Mouse (Mus musculus): ENCODE results near the gene Catsperz. TPM values are rescaled to one million over a fixed set of nuclear protein-coding genes. Genes with fewer than 3 reads are reported as not detected.

Gene Catsperz
- polyA plus RNA-seq, 1 experiment from 2014 or later: 3.9 TPM

DNA sequence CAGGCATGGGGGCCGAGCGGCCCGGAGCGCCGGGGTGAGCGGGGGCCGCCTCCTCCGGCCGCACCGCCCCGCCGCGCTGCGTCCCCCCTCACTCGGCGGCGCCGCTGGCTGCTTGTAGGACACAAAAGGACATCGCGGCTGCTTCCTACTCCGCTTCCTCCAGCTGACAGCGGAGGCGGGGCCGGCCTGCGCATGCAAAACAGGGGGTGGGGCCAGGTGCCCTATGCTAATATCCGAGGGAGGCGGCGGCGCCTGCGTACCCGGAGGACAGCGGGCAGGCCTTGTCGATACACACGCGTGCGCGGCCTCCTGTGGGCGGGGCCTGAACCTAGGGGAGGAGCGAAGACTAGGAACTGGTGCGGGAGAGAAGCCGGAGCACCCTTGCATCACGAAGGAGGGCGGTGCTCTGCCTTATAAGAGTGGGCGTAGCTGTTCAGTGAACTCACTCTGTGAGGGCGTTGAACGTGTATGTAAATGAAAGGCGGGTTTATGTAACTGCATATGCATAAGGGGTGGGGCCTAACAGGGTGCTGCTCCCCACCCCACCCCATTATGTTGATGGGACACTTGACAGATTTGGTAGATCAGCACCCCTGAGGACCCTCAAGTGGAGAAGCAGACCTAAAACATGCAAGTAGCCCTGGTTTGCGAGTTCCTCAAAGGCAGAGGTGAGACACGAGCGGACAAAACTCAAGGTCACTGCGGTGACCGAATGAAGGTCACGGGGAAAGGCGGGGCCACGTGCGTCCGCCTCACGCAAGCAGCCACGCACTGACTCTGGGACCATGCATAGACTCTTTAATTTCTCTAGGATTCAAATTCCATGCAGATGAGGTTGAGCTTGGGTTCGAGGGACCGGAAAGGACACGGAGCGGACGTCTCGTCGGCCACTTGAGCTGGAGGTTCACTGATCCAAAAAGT is 3.3 kb downstream of the Catsperz start, which contains the start of gene Esrra:
TSS of gene Esrra (minus strand) at position 167 of the 921 bp plus-strand sequence.
- Histone ChIP-seq H3K9ac (ENCODE audit: low read length) (peak within 1 kb of the TSS; percentile 94), H3K4me2 (ENCODE audit: low read depth, low read length) (peak within 1 kb of the TSS; percentile 86), H3K36me3 (ENCODE audit: control insufficient read depth, insufficient read depth) (peaks cover 9% of the 10 kb centered on the region; the same call in 1 of the 2 replicates), H3K27ac (ENCODE audit: low read length) (peak within 1 kb of the TSS; percentile 96), H3K27me3 (ENCODE audit: control insufficient read depth, insufficient read depth, low read length) (peaks cover 19% of the 10 kb centered on the region), H3K4me1 (ENCODE audit: control insufficient read depth, insufficient read depth, low read length) (peaks cover 33% of the 10 kb centered on the region), H3K4me3 (ENCODE audit: low read length) (peak within 1 kb of the TSS; percentile 63), H3K9me3 (replicated peaks; ENCODE audit: control insufficient read depth, low read length) (no peaks in the 10 kb centered on the region)
- ATAC-seq (replicated peaks; ENCODE audit: extremely low read depth, insufficient read depth, low FRiP score): peak; percentile 93
- WGBS: under 1% methylated on average over 66 of the region's 66 CpGs

GRCm38 (mm10) chr19:6920741-6921636 is 4.2 kb downstream of the Catsperz start:
- H3K4me1 ChIP-seq (ENCODE audit: control insufficient read depth, insufficient read depth, low read length): peaks cover 33% of the 10 kb centered on the region
- under 1% methylated on average over 46 of the region's 48 CpGs for WGBS
- H3K36me3 ChIP-seq (ENCODE audit: control insufficient read depth, insufficient read depth): peaks cover 9% of the 10 kb centered on the region; the same call in 1 of the 2 replicates
- H3K27ac ChIP-seq (ENCODE audit: low read length): peak overlapping the region; percentile 96
- H3K9ac ChIP-seq (ENCODE audit: low read length): peak overlapping the region; percentile 94
- ATAC-seq (replicated peaks; ENCODE audit: extremely low read depth, insufficient read depth, low FRiP score): no peak
- peaks cover 11% of the 10 kb centered on the region for H3K27me3 ChIP-seq (ENCODE audit: control insufficient read depth, insufficient read depth, low read length)
- H3K9me3 ChIP-seq (replicated peaks; ENCODE audit: control insufficient read depth, low read length): no peaks in the 10 kb centered on the region
- H3K4me2 ChIP-seq (ENCODE audit: low read depth, low read length): peak overlapping the region; percentile 86
- peak overlapping the region; percentile 63 for H3K4me3 ChIP-seq (ENCODE audit: low read length)

- 37% methylated on average over 8 of the region's 8 CpGs for WGBS
- no peaks in the 10 kb centered on the region for H3K9me3 ChIP-seq (replicated peaks; ENCODE audit: control insufficient read depth, low read length)
These were observed 5.1 kb downstream of the Catsperz start for GRCm38 (mm10) chr19:6919876-6920740.

GRCm38 (mm10) chr19:6919431-6919830 is 5.7 kb downstream of the Catsperz start:
- Histone ChIP-seq H3K27ac (ENCODE audit: low read length) (peak overlapping the region; percentile 2), H3K9me3 (replicated peaks; ENCODE audit: control insufficient read depth, low read length) (no peaks in the 10 kb centered on the region), H3K27me3 (ENCODE audit: control insufficient read depth, insufficient read depth, low read length) (no peaks in the 10 kb centered on the region), H3K36me3 (ENCODE audit: control insufficient read depth, insufficient read depth) (peaks cover 9% of the 10 kb centered on the region; the same call in 1 of the 2 replicates), H3K4me2 (ENCODE audit: low read depth, low read length) (peak overlapping the region; percentile 86), H3K4me3 (ENCODE audit: low read length) (peak overlapping the region; percentile 63; the same call in 1 of the 2 replicates), H3K4me1 (ENCODE audit: control insufficient read depth, insufficient read depth, low read length) (peaks cover 28% of the 10 kb centered on the region), H3K9ac (ENCODE audit: low read length) (peak overlapping the region; percentile 94; the same call in 1 of the 2 replicates)
- ATAC-seq (replicated peaks; ENCODE audit: extremely low read depth, insufficient read depth, low FRiP score): no peak

More at GRCm38 (mm10) chr19:6919876-6920740, 5.1 kb downstream of the Catsperz start:
- peak overlapping the region; percentile 96 for H3K27ac ChIP-seq (ENCODE audit: low read length)
- peaks cover 32% of the 10 kb centered on the region for H3K4me1 ChIP-seq (ENCODE audit: control insufficient read depth, insufficient read depth, low read length)
- H3K4me2 ChIP-seq (ENCODE audit: low read depth, low read length): peak overlapping the region; percentile 86
- peaks cover 9% of the 10 kb centered on the region; the same call in 1 of the 2 replicates for H3K36me3 ChIP-seq (ENCODE audit: control insufficient read depth, insufficient read depth)
- ATAC-seq (replicated peaks; ENCODE audit: extremely low read depth, insufficient read depth, low FRiP score): no peak
- H3K27me3 ChIP-seq (ENCODE audit: control insufficient read depth, insufficient read depth, low read length): peaks cover 2% of the 10 kb centered on the region
- peak overlapping the region; percentile 63 for H3K4me3 ChIP-seq (ENCODE audit: low read length)
- H3K9ac ChIP-seq (ENCODE audit: low read length): peak overlapping the region; percentile 94

DNA sequence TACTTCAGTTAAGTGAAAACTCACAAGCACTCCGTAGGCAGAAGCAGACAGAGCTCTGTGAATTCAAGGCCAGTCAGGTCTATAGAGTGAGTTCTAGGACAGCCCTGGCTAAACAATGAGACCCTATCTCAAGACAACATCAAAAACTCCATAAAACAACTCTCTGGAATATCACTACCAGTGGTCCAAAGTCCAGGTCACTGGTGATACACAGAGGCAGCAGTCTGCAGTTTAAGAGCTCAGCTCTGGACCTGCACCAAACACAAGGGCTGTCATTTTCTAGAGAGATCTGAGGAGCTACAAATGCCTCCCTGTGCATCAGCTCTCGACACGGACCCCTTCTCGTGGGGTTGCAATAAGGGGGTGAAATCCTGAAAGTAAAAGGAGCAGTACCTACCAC is 6.9 kb downstream of the Catsperz start:
- no peak for ATAC-seq (replicated peaks; ENCODE audit: extremely low read depth, insufficient read depth, low FRiP score)
- Histone ChIP-seq H3K4me3 (ENCODE audit: low read length) (no peak overlapping the region), H3K36me3 (ENCODE audit: control insufficient read depth, insufficient read depth) (peaks cover 15% of the 10 kb centered on the region), H3K27me3 (ENCODE audit: control insufficient read depth, insufficient read depth, low read length) (no peaks in the 10 kb centered on the region), H3K9ac (ENCODE audit: low read length) (no peak overlapping the region), H3K27ac (ENCODE audit: low read length) (no peak overlapping the region), H3K9me3 (replicated peaks; ENCODE audit: control insufficient read depth, low read length) (no peaks in the 10 kb centered on the region), H3K4me1 (ENCODE audit: control insufficient read depth, insufficient read depth, low read length) (peaks cover 28% of the 10 kb centered on the region), H3K4me2 (ENCODE audit: low read depth, low read length) (no peak overlapping the region)
- WGBS: 87% methylated on average over 4 of the region's 4 CpGs

DNA sequence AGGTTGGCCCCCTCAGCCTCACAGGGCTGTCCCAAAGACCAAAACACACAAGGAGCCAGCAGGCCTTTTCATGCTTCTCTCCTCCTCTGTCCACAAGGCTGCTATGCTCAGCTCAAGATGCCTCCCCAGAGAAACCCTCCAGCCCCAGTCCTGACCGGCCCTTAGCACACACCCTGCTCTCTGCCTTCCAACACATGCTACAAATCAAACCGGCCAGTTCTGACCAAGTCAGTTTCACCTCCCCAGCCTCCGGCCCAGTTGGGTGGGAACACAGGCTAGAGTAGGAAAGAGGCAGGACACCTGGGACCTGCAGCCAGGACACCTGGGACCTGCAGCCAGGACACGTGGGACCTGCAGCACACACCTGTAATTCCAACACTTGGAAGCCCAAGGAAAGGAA is 8.7 kb downstream of the Catsperz start:
- Histone ChIP-seq H3K27me3 (ENCODE audit: control insufficient read depth, insufficient read depth, low read length) (no peaks in the 10 kb centered on the region), H3K36me3 (ENCODE audit: control insufficient read depth, insufficient read depth) (peaks cover 33% of the 10 kb centered on the region), H3K4me1 (ENCODE audit: control insufficient read depth, insufficient read depth, low read length) (peaks cover 20% of the 10 kb centered on the region), H3K9me3 (replicated peaks; ENCODE audit: control insufficient read depth, low read length) (no peaks in the 10 kb centered on the region), H3K4me2 (ENCODE audit: low read depth, low read length) (no peak overlapping the region), H3K9ac (ENCODE audit: low read length) (no peak overlapping the region), H3K4me3 (ENCODE audit: low read length) (no peak overlapping the region), H3K27ac (ENCODE audit: low read length) (no peak overlapping the region)
- 74% methylated on average over 4 of the region's 4 CpGs for WGBS
- ATAC-seq (replicated peaks; ENCODE audit: extremely low read depth, insufficient read depth, low FRiP score): no peak

GRCm38 (mm10) chr19:6915276-6915675 is 9.9 kb downstream of the Catsperz start:
- Histone ChIP-seq H3K27me3 (ENCODE audit: control insufficient read depth, insufficient read depth, low read length) (no peaks in the 10 kb centered on the region), H3K9me3 (replicated peaks; ENCODE audit: control insufficient read depth, low read length) (no peaks in the 10 kb centered on the region), H3K4me3 (ENCODE audit: low read length) (no peak overlapping the region), H3K9ac (ENCODE audit: low read length) (no peak overlapping the region), H3K27ac (ENCODE audit: low read length) (no peak overlapping the region), H3K4me2 (ENCODE audit: low read depth, low read length) (no peak overlapping the region), H3K36me3 (ENCODE audit: control insufficient read depth, insufficient read depth) (peaks cover 38% of the 10 kb centered on the region), H3K4me1 (ENCODE audit: control insufficient read depth, insufficient read depth, low read length) (peaks cover 20% of the 10 kb centered on the region)
- WGBS: 40% methylated on average over 4 of the region's 4 CpGs
- ATAC-seq (replicated peaks; ENCODE audit: extremely low read depth, insufficient read depth, low FRiP score): no peak

DNA sequence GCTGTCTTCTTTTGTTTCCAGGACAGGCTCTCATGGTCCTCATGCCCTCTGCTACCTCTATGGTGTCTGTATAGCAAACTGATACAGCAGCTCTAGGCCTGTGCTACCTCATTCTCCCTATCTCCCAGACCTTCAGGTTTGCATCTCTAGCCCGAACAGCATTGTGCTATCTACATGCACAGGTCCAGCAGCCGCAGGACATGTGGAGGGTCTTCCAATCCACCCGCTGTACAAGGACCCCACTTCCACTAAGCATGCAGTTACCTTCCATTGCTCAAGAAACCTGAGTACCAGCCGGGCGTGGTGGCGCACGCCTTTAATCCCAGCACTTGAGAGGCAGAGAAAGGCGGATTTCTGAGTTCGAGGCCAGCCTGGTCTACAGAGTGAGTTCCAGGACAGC is 10.6 kb downstream of the Catsperz start:
- peaks cover 38% of the 10 kb centered on the region for H3K36me3 ChIP-seq (ENCODE audit: control insufficient read depth, insufficient read depth)
- no peak overlapping the region for H3K4me2 ChIP-seq (ENCODE audit: low read depth, low read length)

More for the DNA sequence above, 10.6 kb downstream of the Catsperz start:
- 92% methylated on average over 9 of the region's 9 CpGs for WGBS
- Histone ChIP-seq H3K9me3 (replicated peaks; ENCODE audit: control insufficient read depth, low read length) (no peaks in the 10 kb centered on the region), H3K4me3 (ENCODE audit: low read length) (no peak overlapping the region), H3K27me3 (ENCODE audit: control insufficient read depth, insufficient read depth, low read length) (no peaks in the 10 kb centered on the region), H3K4me1 (ENCODE audit: control insufficient read depth, insufficient read depth, low read length) (peaks cover 12% of the 10 kb centered on the region), H3K9ac (ENCODE audit: low read length) (no peak overlapping the region), H3K27ac (ENCODE audit: low read length) (no peak overlapping the region)
- ATAC-seq (replicated peaks; ENCODE audit: extremely low read depth, insufficient read depth, low FRiP score): no peak
